Mouse (Mus musculus) WW6 (cell line): ENCODE data around the gene Scarf2.

ENCODE experiments used
- DNase-seq: peaks from one replicate; pipeline ENCODE4 v3.0.0-alpha.2; 2013; ENCODE audit warnings: low read depth, low spot score

Gene Scarf2

DNA sequence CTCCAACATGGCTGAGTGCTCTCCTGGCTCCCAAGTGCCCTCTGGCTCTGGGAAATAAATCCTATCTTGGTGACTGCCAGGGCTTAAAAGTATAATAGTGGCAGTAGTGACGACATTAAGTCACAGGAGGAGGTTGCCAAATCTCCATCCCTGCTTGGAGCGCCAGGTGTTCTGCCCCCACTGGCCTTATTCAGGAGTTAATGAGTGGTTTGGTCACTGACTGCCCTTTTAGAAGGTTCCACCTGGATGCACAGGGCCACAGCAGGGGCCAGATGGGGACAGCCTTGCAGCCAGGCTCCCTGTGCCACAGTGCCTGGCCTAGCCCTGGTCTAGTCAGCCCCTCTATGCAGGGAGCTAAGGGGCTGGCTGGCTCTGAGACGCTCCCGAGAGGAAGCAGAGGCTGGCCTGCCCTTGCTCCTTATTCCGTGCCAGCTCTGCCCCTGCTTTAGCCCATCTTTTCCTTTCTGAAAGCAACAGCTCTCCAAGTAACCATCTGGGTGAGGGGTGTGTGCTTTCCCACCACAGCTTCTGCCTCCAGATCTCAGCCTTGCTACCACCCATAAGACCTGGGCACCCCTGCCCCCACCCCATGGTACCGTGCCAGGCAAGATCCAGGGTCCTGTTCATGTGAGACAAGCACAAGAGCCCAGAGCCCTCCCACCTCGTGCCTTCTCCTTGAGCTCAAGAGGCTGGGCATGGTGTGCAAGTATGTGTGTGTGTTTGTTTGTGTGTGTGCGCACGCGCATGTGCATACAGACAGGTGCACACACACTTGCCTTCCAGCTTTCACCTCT, 33.5 kb downstream of the Scarf2 start:
- DNase-seq: no peak

- no peak for DNase-seq
These were observed 34.7 kb downstream of the Scarf2 start for GRCm38 (mm10) chr16:17831781-17832180.

GRCm38 (mm10) chr16:17832821-17833220, 35.7 kb downstream of the Scarf2 start, which contains the start of gene B830017H08Rik:
Gene B830017H08Rik, plus strand, starts transcription at chr16:17833121.
- no peak for DNase-seq

GRCm38 (mm10) chr16:17833321-17833680, 36.2 kb downstream of the Scarf2 start:
- DNase-seq: no peak

GRCm38 (mm10) chr16:17833681-17834399, 36.8 kb downstream of the Scarf2 start:
- DNase-seq: no peak

DNA sequence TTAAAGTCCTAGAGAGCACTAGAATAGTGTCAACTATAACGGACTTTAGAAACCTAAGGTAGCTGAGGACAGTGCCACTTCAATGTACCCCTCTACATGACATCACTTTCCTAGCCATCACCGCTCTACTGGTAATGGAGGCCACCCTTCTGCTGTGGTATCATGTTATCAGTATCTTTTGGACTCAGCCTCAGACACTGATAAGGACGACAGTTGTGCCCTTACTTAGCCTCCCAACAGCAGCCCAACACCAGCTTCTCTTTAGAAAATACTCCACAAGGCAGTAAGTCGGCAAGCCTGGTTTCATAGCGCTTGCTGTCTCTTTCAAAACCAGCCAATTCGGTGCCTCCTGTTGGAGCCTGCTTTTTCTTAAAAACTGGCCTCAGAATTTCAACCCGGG, 37.5 kb downstream of the Scarf2 start:
- DNase-seq: no peak

DNA sequence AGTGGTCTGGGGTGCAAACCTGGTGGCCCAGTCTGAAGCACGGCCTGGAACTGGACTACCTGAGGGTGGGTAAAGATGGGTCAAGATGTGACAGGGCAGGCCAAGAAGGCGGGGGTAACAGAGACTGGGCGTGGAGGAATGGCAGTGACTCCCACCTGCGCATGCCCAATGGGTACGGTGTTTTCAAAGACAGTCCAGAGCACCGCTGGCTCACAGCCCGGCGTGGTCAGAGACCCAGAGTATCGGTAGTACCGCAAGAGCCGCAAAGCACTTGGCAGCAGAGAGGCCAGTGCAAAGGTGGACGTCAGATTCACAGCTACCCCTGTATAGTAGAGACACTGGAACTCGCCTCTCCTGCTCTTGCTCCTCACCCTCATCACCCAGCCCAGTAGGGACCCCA, 38.4 kb downstream of the Scarf2 start:
- no peak for DNase-seq

DNA sequence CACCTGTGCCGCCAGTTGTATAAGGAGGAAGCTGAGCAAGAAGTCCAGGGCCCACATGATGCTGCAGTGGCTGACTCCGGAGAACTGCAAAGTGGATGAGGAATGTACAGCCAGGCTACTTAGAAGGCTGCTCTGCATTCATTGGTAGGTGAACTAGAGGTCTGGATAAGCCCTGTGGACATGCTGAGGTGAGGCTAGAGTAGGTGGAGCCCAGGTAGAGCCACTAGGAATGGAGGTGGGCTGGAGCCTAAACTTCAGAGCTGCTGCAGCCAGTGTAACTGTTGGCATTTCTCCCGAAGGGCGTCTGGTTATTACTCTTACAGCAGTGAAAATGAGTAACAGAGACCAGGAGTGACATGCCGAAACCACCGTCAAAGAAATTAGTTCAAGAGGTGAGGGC, 41.0 kb downstream of the Scarf2 start, which contains the start of gene Car15:
Gene Car15 (minus strand): TSS at position 314 of the 400 bp plus-strand sequence.
- no peak for DNase-seq

GRCm38 (mm10) chr16:17839976-17840375, 42.9 kb downstream of the Scarf2 start:
- no peak for DNase-seq

- DNase-seq: no peak
These were observed 45.4 kb downstream of the Scarf2 start for GRCm38 (mm10) chr16:17842437-17842836.

GRCm38 (mm10) chr16:17843701-17844365, 46.8 kb downstream of the Scarf2 start:
- no peak for DNase-seq

- DNase-seq: no peak
These were observed 51.3 kb downstream of the Scarf2 start for GRCm38 (mm10) chr16:17848431-17848830.

- DNase-seq: no peak
These were observed 51.8 kb downstream of the Scarf2 start for GRCm38 (mm10) chr16:17848928-17849327.

GRCm38 (mm10) chr16:17849486-17849885, 52.4 kb downstream of the Scarf2 start:
- DNase-seq: no peak

- no peak for DNase-seq
These were observed 54.2 kb downstream of the Scarf2 start for GRCm38 (mm10) chr16:17851331-17851730.

GRCm38 (mm10) chr16:17851860-17852259, 54.8 kb downstream of the Scarf2 start:
- DNase-seq: no peak

GRCm38 (mm10) chr16:17853263-17853662, 56.2 kb downstream of the Scarf2 start:
- no peak for DNase-seq

DNA sequence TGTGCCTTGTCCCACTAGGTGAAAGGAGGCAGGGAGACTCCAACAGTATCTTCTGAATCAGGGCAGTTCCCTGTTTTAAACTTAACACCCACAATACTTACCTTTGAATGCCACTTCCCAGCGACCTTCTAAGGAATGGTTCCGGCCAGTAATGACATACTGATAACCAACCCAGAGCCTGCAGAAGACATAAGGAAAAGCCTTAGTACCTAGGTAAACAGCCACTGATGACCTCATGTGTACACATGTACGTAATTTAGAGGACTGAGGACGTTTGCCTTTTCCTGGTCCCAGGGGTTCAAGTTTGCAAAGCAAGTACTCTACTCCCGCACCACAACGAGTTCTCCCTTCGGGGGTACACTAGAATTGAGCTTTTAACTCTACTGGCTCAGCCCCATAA, 60.1 kb downstream of the Scarf2 start:
- no peak for DNase-seq
